Mouse (Mus musculus) thymus, adult 2 months (tissue): ENCODE measurements at regions not wholly inside any gene's neighbourhood (a gene's known extent, or its start where the extent isn't known, plus 50 kb on each side); places are given as distances from the start of the nearest gene placed in this dataset.
"Not testable (repeated sequence)": the region's sequence is repeated elsewhere in the genome, so short reads cannot be mapped to it uniquely, and the experiment has no call there.

Experiments
- DNase-seq: peaks from one replicate; pipeline ENCODE4 v3.0.0; 2021
- H3K27ac ChIP-seq: fragments of 200-500 bp; 2 replicates; pipeline ENCODE4 v1.5.1; 2012; ENCODE audit warnings: low read length, control low read depth; ENCODE audit not compliant: control insufficient read depth, insufficient read depth
- H3K27me3 ChIP-seq: fragments of 200-500 bp; 2 replicates; pipeline ENCODE4 v1.6.1; 2012; ENCODE audit warnings: mild to moderate bottlenecking, low read length, moderate library complexity, mixed read lengths; ENCODE audit not compliant: control insufficient read depth, insufficient read depth
- H3K36me3 ChIP-seq: fragments of 200-500 bp; 2 replicates; pipeline ENCODE4 v1.6.1; 2012; ENCODE audit warnings: mild to moderate bottlenecking, low read length, moderate library complexity; ENCODE audit not compliant: control insufficient read depth, insufficient read depth
- H3K4me1 ChIP-seq: fragments of 200-500 bp; replicated peaks from 2 replicates; pipeline ENCODE4 v1.6.1; 2012; ENCODE audit warnings: low read length; ENCODE audit not compliant: control insufficient read depth, insufficient read depth
- H3K4me3 ChIP-seq: fragments of 200-500 bp; 2 replicates; pipeline ENCODE4 v1.5.1; 2012; ENCODE audit warnings: mild to moderate bottlenecking, low read length, control low read depth, moderate library complexity; ENCODE audit not compliant: control insufficient read depth, insufficient read depth
- CTCF ChIP-seq: fragments of 200-500 bp; IDR thresholded peaks from 2 replicates; pipeline ENCODE4 v1.5.1; 2012; ENCODE audit warnings: mild to moderate bottlenecking, control low read depth, low read length, moderate library complexity, borderline replicate concordance; ENCODE audit not compliant: control insufficient read depth, poor library complexity, insufficient read depth; ENCODE audit errors: extremely low read depth
- POLR2A ChIP-seq: fragments of 200-500 bp; IDR thresholded peaks from 2 replicates; pipeline ENCODE4 v1.6.1; 2012; ENCODE audit warnings: mild to moderate bottlenecking, low read length, control low read depth, moderate library complexity; ENCODE audit not compliant: control insufficient read depth, poor library complexity, insufficient read depth; ENCODE audit errors: extremely low read depth
- WGBS: fragments of 180-500 bp; shearing (Covaris S2); methylation state at CpG from one replicate; pipeline ENCODE4 v1.1.7; 2018; 5-methylcytosine and 5-hydroxymethylcytosine counted together

DNA sequence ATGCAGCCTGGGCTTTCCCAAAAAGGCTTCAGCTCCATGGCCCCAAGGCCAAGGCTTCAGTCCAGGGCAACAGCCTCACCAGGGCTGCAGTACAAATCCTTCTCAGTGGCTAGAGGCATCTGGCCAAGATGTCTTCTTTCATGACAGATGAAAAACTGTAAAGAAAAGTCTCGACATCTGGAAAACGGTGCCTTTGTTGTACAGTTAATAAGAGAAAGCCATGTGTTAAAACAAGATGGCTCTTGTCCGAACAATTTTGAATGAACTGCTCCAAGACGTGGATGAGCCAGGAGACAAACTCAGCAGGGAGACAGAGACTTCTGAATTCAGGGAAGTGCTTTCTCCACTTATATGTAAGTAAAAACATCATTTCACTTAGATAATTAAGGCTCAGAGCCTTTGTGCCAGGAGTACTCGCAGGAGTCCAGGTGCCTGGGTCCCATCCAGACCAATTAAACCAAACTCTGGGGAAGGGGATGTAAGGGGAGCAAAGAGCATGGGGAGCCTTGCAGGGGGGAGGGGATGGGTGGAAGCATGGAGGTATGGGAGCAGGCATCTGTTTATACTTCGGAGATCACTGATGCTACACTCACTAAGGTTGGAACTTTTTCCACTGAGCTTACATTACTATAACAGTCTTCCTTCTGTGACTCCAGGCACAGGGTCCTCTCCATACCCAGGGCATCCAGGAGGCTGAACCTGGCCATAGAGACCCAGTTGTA is 125.8 kb upstream of the Zfp637 start:
- no peaks in the 10 kb centered on the region for H3K27me3 ChIP-seq
- H3K36me3 ChIP-seq: no peaks in the 10 kb centered on the region
- WGBS: 91% methylated on average over 6 of the region's 6 CpGs
- no peak overlapping the region for H3K27ac ChIP-seq
- no peaks in the 10 kb centered on the region for H3K4me1 ChIP-seq
- TF ChIP-seq CTCF: no peak
- no peak for TF ChIP-seq POLR2A
- no peak overlapping the region for H3K4me3 ChIP-seq
- DNase-seq: no peak

DNA sequence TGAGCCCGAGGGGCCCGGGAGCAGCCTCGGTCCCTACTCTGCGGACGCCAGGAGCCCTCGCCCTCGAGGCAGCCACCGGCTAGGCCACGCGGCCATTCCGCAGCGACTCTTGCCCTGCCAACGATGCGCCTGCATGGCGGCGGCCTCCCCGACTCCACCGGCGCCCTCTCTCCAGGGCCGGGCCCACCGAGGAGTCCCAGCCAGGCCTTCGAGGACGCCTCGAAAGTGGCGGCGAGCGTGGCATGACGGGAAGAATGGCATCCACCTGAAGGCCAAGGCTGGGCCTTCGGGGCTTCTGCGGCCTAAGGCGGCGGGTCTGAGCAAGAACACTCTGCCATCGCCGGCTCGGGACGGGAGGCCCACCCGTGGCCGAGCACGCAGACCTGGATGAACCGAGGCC is 124.6 kb upstream of the Zfp637 start:
- not testable (repeated sequence) for H3K4me3 ChIP-seq, H3K36me3 ChIP-seq, H3K4me1 ChIP-seq, H3K27me3 ChIP-seq, DNase-seq, H3K27ac ChIP-seq
- WGBS: 93% methylated on average over 10 of the region's 40 CpGs

DNA sequence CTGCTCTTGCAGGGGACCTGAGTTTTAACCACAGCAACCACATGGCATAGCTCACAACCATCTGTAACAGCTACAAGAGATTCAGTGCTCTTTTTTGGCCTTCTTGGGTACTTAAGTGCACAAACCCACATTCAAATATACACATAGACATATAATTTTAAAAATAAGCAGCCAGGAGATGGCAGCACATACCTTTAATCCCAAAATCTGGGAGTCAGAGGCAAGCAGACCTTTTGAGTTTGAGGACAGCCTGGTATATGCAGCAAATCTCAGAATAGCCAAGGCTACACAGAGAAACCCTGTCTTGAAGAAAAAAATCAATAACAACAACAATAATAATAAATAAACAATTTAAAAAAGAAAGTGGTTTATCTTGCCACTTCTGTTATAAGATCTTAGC is 88.6 kb upstream of the Zfp637 start:
- H3K4me1 ChIP-seq, DNase-seq, H3K27ac ChIP-seq, H3K4me3 ChIP-seq, H3K27me3 ChIP-seq, H3K36me3 ChIP-seq: not testable (repeated sequence)

DNA sequence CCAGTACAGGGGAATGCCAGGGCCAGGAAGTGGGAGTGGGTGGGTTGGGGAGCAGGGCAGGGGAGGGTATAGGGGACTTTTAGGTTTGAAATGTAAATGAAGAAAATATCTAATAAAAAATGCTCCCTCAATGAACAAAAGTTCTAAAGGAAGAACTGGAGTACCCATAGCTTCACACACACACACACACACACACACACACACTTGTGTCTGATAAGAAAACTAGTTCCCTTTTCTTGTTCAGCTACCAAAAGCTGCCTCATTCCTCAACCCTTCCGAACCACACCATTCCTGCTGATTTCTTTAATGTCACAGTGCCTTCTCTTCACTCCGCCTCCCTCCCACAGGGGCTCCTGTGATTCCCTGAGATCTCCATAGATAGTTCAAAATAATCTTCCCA is 85.3 kb upstream of the Zfp637 start:
- not testable (repeated sequence) for H3K4me3 ChIP-seq, H3K27me3 ChIP-seq, H3K36me3 ChIP-seq, DNase-seq, H3K4me1 ChIP-seq, H3K27ac ChIP-seq
- 46% methylated on average over 2 of the region's 2 CpGs for WGBS

DNA sequence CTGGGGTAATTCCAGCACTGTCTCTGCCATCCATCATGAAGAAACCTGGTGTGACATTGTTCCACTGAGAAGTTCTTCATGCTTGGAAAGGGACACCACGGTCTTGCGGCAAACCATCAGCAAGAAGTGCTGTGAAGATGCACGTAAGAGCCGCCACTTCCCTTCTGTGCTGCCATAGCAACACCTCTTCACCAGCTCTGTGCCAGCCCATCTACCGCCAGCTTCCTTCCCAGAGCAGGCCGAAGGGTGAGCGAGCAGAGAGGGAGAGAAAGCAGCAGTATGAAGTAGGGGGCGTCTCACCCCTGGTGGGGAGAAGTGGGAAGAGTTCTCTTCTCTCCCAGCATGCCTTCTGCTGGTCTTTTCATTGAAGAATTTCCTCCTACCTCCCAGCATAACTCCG is 84.8 kb upstream of the Zfp637 start:
- Histone ChIP-seq H3K27ac (no peak overlapping the region), H3K4me1 (no peaks in the 10 kb centered on the region), H3K36me3 (no peaks in the 10 kb centered on the region), H3K4me3 (no peak overlapping the region), H3K27me3 (no peaks in the 10 kb centered on the region)
- TF ChIP-seq CTCF: no peak
- TF ChIP-seq POLR2A: no peak
- 17% methylated on average over 9 of the region's 9 CpGs for WGBS
- no peak for DNase-seq

DNA sequence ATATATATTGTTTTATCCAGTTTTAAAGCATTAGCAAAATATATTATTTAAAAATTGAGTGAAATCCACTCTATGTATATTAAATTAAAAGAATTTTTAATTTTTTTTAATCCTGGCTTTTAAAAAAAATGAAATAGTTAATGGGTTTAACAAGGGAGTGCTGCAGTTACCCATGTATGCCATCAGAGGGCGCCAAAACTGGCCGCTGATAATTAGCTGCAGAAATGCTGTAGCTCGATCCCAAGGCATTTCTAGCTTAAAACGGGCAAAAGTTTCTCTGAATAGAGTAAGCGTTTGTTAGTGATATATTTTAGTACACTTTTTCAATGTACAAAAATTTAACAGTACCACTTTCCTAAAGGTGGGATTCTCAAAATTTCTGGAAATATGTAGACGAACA is 82.5 kb upstream of the Zfp637 start:
- not testable (repeated sequence) for H3K27me3 ChIP-seq, H3K36me3 ChIP-seq, H3K4me1 ChIP-seq, H3K4me3 ChIP-seq, H3K27ac ChIP-seq
- peak; percentile 20 for DNase-seq
- WGBS: 15% methylated on average over 6 of the region's 6 CpGs

DNA sequence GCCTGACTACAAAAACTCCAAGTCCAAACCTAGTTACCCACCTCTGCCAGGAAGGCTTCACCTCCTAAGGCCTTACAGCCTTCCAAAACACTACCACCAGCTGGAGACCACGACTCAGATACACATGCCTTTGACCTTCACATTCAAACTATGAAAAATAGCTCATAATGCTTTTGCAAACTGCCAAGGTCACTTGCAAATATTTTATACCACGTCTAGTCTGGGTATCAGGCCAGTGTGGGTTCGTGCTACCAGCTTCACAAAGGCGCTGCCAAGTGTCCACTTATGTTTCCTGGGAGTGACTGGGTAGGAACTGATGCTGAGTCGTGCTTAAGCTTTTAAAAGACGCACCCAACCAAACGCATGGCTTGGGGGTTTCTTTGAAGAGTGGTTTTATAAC is 69.5 kb upstream of the Zfp637 start:
- DNase-seq: no peak
- no peaks in the 10 kb centered on the region for H3K36me3 ChIP-seq
- 80% methylated on average over 7 of the region's 7 CpGs for WGBS
- H3K27me3 ChIP-seq: no peaks in the 10 kb centered on the region
- H3K4me3 ChIP-seq: no peak overlapping the region
- TF ChIP-seq CTCF: no peak
- TF ChIP-seq POLR2A: no peak
- no peak overlapping the region for H3K27ac ChIP-seq
- H3K4me1 ChIP-seq: no peaks in the 10 kb centered on the region
